Mouse (Mus musculus) thymus, postnatal 14 days (tissue): ENCODE measurements at regions not wholly inside any gene's neighbourhood (a gene's known extent, or its start where the extent isn't known, plus 50 kb on each side); places are given as distances from the start of the nearest gene placed in this dataset.

Source experiments
- DNase-seq: peaks from one replicate; pipeline ENCODE4 v3.0.0; 2021

DNA sequence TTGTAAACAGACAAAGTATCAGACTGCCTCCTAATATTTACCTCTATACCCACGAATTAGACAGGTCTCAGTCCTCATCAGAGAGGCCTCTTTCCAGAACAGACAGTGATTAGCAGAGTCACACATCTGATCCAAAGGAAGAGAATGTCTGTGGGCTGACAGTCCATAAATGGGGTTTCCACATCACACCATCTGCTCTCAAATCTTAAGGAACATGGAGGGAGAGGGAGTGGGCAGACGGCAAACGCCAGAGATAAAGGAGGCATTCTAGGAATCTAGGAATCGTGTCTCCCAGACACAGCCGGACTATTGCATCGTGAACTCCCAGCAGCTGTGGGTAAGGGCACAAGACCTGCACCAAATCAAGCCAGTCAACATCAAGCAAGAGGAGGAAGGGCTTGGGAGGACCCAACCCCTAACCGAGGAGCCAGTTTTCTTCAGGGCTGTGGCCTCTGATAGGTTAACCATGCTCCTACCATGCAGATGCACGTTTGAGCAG lies 219.8 kb downstream of the Setd4 start:
- no peak for DNase-seq

GRCm38 (mm10) chr16:93382945-93383344 lies 220.9 kb downstream of the Setd4 start:
- no peak for DNase-seq

GRCm38 (mm10) chr16:93380717-93381671 lies 222.9 kb downstream of the Setd4 start:
- DNase-seq = no peak

DNA sequence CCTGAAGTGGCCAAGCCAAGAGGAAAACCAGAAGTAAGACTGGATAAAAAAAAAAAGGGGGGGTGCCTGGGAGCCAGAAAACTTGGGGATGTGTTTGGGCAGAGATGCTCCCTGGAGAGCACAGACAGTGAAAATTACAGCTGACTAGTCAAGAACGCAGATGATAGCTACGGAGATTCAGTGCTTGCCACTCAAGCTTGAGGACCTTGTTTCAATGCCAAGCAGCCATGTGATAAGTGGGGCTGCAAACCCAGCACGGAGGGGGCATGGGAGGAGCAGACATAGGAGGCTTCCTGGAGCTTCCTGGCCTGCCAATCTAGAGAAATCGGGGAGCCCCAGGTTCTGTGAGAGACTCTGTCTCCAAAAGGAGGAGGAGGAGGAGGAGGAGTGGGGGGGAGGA lies 223.7 kb downstream of the Setd4 start:
- DNase-seq = no peak

DNA sequence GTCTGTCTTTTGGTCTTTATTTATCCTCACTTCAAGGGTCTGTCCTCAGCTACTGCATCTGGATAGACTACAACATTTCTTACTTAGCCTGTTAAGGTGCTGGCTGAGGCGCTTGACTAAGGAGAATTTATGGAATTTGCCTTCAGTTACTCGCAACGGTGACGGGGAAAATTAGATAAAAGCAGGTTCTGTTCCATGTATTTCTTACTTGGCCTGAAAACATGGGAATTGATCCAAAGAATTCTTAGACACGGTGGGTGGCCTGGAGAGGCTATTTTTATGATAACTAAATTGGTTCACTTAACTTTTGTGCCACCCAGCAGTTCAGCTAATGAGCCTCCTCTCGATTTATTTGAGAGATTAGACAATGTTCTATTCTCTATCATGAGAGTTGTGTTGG lies 224.3 kb downstream of the Setd4 start:
- DNase-seq = no peak

DNA sequence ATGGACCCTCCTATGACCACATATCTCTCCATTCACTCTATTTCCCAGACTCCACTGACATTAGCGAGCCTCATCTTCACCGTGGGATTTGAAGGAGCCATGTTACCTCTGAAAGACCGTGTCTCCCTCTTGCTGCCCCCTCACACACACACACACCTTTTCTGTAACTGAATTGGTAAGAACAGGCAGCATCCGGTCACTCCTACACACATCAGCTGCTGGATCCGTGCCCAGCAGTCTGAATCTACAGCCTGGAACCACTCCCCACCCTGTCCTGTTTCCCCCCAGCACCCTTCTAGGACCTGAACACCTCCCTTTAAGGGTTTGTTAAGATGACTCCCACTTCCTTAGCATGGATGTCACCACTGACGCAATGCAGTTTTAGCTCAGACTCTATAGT lies 229.2 kb downstream of the Setd4 start:
- DNase-seq = no peak

DNA sequence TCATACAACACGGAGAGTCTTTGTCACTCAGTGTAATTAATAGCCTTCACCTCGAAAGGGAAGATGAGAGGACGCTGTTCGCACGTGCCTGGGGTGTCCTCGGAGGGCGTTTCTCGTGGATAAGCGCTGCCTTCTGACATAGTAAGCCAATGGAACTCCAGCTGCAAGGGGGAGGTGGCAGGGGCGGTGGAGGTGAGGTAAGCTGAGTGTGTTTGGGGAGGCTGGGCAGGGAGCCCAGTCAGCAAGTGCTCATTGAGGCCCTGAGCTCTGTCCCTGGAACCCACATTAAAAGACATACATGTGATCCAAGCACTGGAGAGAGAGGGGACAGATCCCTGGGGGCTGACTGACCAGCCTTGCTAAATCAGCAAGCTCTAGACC lies 234.1 kb downstream of the Setd4 start:
- DNase-seq = no peak

DNA sequence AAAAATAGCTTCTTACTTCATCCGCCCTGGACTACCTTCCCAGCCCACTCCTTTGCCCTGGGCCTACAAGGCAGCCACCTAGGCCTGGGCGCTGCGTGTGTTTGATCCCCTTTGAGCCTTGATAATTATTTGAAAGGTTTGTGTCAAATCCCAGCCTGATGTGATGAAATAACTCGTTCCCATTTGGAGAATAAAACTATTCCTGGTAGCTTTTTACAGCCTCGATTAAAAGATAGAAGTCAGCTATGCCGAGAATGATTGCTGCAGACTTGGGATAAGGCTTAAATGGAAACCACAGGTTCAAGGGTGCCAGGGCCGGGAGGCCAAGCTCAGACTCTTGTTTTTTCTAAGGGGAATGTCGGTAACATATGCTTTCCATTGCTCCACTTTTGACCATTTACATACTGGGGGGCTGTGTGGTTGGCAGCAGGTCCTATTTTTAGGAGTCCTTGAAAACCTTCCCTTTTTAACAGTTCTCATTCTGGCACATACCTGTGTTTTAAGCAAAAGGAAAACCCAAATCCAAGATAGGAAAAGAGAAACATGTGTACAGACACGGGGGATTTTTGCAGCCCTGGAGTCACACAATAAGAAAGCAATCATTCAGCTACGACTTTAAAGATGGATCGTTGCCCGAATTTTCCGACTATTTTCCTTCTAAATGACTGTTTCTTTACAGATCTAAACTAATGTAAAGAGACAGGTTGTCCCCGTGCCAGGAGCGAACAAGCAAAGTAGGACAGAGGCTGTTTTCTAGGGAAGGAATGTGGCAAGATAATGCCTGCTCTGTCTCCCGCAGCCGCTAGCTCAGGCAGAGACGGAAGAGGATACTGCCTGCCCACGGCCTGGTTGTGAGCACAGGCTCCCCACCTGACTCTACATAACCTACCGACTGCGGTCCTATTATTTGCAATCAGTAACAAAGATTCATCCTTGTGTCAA lies 234.8 kb downstream of the Setd4 start:
- DNase-seq = no peak

- no peak for DNase-seq
Measured at GRCm38 (mm10) chr16:93367995-93368394, 235.9 kb downstream of the Setd4 start.

DNA sequence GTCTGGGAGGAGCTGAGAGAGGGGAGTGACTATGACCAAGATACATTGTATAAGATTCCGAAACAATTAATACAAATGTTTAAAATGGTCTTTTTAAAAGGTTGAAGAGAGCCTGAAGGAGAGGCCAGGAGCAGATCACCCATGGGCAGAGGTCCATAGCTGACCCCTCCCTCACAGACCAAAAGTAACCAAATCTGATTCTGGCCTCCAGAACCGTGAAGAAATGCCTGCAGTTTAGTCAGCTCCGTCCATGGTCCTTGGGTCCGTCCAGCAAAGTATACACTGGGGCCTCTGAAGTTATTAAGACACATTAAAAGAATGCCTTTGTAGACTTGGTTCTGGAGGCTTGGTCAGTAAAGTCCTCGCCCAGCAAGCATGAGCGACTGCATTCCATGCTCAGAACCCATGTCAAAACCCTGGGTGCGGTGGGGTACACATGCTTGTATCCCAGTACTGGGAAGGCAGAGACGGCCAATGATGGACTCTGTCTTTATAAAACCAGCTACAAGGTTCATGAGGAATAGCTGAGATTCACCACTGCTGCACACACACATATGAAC lies 236.5 kb downstream of the Setd4 start:
- no peak for DNase-seq

GRCm38 (mm10) chr16:93366383-93366941 lies 237.4 kb downstream of the Setd4 start:
- DNase-seq = no peak

- DNase-seq = no peak
Measured at GRCm38 (mm10) chr16:93365236-93365951, 238.5 kb downstream of the Setd4 start.

DNA sequence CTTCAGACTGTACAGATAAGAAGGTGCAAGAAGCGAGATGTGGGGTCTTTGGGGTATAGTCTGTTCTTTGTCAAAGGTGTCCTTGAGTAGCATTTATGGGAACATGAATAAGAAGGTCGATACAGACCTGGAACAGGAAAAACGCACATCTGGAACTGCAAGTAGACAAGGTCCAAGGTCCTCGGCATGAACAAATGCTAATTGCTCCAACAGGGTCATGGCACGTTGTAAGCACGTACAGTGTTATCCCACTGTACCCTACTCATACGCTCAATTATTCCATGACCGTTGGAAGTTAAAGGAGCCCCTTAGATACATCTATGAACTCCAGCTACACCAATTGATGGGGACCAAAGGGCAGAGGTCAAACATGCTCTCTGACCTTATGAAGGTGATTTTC lies 244.1 kb downstream of the Setd4 start:
- no peak for DNase-seq

- no peak for DNase-seq
Measured at GRCm38 (mm10) chr16:93358613-93359012, 245.2 kb downstream of the Setd4 start.

- no peak for DNase-seq
Measured at GRCm38 (mm10) chr16:93358166-93358565, 245.7 kb downstream of the Setd4 start.

DNA sequence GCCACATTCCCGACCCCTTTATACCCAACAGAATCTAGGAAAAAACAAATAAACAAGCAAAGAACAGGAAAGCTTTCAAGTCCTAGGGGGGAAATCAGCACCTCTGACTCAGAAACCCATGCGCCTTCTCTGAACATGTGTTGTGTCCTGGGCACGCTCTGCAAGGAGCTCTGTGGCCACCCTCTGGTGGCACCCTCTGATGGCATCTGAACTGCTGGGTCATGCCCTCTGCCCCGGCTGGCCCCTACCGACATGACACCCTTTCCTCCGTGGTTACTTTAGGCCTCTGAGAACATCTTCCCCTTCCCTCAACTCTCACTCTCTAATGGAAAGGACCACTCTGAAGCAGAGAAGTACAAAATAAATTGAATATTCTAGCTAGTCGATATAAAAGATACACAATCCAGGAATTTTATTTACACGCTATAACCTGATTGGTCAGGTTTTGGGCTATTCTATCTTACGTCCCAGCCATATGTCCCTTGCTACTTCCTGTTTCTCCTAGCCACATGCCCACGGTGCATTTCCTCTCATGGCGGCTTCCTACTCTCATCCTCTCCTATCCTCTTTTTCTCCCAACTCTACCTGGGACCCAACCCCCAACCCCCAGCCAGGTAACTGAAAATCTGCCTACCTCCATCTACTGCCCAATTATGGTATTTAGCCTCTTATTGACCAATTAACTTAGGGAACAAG lies 248.5 kb downstream of the Setd4 start:
- no peak for DNase-seq

DNA sequence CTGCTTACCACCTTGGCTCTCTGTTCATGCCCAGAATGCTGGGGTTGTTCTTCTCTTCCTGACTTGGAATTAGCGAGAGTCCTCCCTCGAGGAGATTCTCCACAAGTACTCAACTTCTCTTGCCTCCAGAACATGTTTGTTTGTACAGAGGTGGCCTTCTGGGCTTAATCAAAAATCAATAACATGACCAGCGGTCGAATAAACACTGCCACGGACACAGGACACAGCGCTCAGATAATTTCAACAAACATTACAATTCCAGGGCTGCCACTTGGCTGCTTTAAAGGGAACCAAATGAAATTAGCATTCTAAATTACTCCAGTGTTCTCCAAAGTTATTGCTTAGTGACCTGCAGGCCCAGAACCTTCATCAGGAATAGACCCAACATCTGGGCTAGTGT lies 249.9 kb downstream of the Setd4 start:
- no peak for DNase-seq

DNA sequence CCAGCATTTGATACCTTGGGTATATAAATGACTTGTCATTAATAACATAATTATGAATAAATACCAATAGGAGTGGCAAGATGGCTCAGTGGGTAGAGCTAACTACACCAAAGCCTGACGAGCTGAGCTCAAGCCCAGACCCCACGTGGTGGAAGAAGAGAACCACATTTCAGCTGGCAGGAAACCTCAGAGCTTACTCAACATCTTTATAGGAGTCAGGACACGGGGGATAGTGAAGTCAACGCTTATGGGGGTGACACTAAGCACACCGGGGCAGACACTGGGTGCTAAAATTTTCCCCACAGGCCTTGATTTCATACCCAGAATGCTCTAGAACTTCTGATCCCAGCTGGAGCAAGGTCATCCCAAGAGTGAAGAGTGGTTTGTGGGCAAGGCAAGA lies 259.3 kb downstream of the Setd4 start:
- DNase-seq = peak; percentile 64

- no peak for DNase-seq
Measured at GRCm38 (mm10) chr16:93342701-93343100, 261.2 kb downstream of the Setd4 start.

DNA sequence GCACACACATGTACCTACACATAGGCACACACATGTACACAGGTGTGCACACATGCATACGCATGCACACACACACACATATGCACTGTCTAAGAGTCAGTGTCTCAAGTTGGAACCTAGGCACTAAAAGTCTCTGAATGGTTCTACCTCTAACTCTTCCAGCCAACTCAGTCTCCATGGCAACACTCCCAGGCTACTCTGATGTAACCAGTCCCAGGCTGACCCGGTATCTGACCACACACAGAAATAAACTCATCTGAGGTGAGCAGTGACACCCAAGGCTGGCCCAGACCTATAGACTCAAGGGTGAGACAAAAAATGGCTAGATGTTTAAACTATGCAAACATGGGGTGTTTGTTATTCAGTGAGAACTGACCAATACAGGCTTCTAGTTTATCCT lies 262.1 kb downstream of the Setd4 start:
- DNase-seq = no peak

- DNase-seq = no peak
Measured at GRCm38 (mm10) chr16:93338806-93339205, 265.1 kb downstream of the Setd4 start.
